Mouse (Mus musculus) erythroblast, embryonic 14.5 days (primary cell): Measurements from ENCODE around the gene Pola1.

Experiments used
- GATA1 ChIP-seq: IDR thresholded peaks from 2 replicates; pipeline ENCODE4 v1.6.1; 2012; ENCODE audit warnings: low read length, inconsistent platforms, mixed read lengths
- TAL1 ChIP-seq: IDR thresholded peaks from 3 replicates; pipeline ENCODE4 v1.6.1; 2012; ENCODE audit warnings: low read length, inconsistent platforms, mixed read lengths

DNA sequence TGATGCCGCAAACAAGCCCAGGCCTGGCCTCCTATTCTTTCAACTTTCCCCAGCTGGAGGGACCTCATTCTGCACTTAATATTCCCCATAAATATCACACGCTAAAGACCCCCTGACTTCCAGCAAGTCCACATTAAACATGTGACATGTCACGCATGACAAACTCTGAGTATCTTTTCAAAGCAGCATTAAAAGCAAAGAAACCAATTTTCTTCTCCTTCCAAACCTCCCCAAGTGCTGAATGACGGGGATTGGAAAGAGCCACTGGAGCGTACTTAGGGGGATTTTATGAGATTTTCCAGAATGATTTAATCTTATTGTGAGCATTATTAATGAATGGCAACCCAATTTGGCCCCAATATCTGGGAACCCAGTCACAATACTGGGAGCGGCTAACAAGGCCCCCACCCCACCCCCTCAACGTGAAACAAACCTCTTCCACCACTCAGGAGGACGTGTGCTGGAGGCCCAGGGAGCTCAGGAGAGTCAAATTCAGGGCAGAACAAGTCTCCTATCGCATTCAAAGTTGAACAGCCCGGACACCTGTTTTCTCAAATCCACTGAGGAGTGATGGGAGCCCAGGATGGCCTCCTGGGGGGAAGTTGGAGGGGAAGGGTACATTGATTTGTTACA, 331.7 kb downstream of the Pola1 start:
- TF ChIP-seq GATA1 (no peak), TAL1 (no peak)
